Mouse (Mus musculus): ENCODE data around the gene Tsc22d3.
A peak's percentile ranks its signal among the peaks of the same experiment; 100 is the strongest.
"Not testable (repeated sequence)": the region's sequence is repeated elsewhere in the genome, so short reads cannot be mapped to it uniquely, and the experiment has no call there.

The Tsc22d3 gene

DNA sequence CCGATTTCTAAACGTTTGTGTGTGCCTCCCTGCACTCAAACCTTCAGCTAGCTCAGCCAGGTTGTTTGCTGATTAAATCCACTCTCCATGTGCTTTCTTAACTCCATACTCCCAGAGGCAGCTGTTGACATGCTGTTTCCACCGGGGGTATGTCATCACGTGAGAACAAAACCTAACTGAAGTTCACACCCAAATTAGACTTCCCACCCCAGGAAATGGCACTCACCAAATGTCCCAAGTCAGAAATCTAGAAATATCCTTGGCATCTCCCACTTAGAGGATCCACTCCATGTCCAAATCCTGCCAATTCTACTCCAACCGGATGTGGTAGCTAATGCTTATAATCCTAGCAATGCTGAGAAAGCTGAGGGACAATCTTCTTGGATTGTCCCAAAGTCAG is 100.2 kb downstream of the Tsc22d3 start:
- DNase-seq (ENCODE audit: inconsistent ontology term): no peak

DNA sequence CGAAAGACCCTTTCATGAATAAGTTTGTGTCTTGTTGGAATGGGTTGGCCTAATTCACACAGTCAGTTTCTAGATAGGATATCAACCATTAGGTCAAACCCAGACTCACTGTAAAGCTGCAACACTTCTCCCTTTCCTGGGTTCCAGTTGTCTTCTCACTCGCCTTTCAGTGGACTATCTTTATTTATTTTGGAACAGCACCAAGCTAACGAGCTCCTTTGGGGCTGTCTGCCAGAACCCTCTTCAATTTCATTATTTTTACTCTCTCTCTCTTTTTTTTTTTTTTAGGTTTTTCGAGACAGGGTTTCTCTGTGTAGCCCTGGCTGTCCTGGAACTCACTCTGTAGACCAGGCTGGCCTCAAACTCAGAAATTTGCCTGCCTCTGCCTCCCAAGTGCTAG is 102.0 kb downstream of the Tsc22d3 start:
- DNase-seq (ENCODE audit: inconsistent ontology term): not testable (repeated sequence)

DNA sequence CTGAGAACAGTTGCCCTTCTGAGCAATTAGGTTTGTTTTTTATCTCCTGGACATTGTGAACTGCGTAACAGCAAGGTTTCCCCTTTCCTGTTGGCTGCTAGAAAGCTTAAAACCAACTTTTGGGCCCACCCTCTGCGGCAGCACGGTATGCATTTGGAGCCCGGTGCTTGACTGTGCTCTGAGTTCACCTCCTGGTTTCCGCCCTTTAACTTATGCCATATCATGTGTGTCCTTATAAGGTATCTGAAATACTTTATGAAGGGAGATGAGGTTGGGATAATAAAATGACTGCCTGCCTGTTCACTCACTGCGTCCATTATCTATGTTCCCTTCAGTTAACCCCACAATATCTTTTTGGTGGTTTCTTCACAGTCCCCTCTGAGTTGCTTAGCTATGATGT is 106.3 kb downstream of the Tsc22d3 start:
- no peak for DNase-seq (ENCODE audit: inconsistent ontology term)

DNA sequence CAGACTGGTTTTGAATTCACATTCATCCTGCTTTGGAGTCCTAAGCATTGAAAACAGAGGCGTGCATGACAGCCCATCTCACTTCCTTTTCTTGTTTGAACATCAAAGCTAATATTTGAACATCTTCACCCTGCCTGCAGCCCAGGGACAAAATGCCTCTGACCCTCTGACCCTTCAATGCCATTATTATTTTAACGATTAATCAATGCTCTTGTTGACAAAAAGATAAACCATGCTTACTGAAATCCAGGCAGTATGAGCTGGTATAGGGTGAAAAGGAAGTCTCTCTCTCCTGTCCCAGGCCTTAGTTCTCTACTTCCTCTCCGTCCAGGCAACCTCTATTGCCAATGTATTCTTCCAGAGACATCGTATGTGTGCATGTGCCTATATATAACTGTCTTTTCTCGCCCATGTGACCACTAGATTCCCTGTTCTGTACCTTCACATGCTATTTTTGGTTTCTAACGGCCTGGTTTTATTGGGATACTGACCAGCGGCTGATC is 106.9 kb downstream of the Tsc22d3 start:
- no peak for DNase-seq (ENCODE audit: inconsistent ontology term)

DNA sequence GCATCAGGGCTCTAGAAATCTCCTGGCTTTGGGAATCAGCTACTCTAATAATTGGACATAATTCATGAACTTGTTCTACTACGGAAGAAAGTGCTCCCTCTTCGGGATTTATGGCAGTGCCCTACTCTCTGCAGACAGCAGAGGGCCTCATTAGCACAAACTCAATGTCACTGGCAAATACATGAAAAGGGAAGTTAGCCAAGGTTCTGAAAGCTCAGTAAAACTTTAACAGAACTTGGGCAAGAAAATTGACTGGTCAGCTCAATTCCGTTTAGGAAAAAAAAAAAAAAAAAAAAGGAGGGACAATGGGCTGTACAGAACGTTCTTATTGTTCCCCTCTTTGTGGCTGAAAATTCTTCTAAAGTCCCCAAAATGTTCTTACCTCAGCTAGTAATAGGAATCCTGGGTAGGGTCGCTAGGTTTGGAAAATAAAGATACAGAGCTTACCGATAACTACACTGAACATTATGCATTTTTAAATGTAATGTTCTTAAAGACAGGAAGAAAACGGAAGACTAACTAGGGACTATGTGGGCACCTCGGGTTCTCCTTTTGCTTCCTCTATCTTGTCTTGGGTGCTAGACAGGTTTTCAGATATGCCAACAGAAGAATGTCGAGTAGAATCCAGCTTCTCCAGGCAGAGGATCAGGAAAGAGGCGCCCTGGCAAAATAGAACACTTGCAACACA is 108.4 kb downstream of the Tsc22d3 start:
- peak; percentile 27 for DNase-seq (ENCODE audit: inconsistent ontology term)

DNA sequence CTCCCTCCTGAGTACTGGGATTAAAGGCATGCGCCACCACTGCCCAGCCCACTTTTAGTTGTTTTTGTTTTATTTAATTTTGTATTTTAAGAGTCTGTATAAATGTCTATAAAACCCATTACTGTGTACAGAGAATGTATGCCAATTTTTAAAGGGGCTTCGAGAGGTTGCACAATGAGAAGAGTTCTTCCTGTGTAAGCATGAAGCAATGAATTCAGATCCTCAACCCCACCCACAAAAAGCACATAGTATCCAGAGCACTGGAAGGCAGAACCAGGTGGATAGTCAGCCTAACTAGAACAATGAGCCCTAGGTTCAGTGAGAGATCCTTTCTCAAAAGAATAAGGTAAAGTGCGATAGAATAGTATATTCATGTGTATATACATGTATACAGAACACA is 110.3 kb downstream of the Tsc22d3 start:
- DNase-seq (ENCODE audit: inconsistent ontology term): no peak
